Mouse (Mus musculus): Measurements from ENCODE around the gene Dctn5. TPM values are rescaled to one million over a fixed set of nuclear protein-coding genes. Genes with fewer than 3 reads are reported as not detected.

Dctn5 gene
- total RNA-seq, 1 experiment from 2014 or later = 61.3 TPM

GRCm38 (mm10) chr7:122158488-122158887, 25.6 kb downstream of the Dctn5 start:
- ATAC-seq (replicated peaks; ENCODE audit: insufficient number of reproducible peaks, low FRiP score, low TSS enrichment, poor library complexity, severe bottlenecking) = no peak

DNA sequence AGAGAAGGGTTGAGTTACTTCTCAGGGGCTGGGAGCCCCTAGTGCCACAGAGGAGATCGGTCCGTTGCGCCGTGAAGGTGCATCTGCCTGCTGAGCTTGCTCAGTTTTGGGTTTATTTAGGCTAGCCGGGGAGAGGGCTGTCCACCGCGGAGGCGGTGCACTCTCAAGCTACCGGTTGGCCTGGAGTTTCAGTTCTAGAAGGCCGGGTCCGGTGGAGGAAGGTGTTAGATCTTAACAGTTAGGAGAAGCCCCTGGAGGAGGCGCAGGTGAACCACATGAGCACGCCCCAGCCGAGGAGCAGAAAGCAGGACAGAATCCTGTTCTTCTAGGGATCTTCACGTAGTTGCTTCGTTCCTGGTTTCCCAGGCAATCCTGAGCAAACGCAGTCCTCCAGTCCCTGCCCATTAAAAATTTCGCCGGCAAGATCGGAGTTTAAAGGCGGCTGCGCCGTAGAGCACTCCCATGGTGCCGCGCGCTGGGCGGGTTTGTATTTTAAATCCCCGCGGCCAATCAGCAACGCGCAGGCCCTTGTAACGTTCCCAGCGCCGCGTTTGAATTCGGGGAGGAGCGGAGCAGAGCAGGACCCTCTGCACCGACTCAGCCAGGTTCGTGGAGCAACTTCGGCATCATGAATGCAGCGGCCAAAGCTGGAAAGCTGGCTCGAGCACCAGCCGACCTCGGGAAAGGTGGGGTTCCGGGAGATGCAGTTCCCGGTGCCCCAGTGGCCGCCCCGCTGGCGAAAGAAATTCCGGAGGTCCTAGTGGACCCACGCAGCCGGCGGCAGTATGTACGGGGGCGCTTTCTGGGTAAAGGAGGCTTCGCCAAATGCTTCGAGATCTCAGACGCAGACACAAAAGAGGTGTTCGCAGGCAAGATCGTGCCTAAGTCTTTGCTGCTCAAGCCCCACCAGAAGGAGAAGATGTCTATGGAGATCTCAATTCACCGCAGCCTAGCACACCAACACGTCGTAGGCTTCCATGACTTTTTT, 26.4 kb downstream of the Dctn5 start, which contains the start of gene Plk1:
TSS of gene Plk1 (plus strand) at position 525 of the 988 bp plus-strand sequence.
- peak; percentile 63 for ATAC-seq (replicated peaks; ENCODE audit: insufficient number of reproducible peaks, low FRiP score, low TSS enrichment, poor library complexity, severe bottlenecking)

DNA sequence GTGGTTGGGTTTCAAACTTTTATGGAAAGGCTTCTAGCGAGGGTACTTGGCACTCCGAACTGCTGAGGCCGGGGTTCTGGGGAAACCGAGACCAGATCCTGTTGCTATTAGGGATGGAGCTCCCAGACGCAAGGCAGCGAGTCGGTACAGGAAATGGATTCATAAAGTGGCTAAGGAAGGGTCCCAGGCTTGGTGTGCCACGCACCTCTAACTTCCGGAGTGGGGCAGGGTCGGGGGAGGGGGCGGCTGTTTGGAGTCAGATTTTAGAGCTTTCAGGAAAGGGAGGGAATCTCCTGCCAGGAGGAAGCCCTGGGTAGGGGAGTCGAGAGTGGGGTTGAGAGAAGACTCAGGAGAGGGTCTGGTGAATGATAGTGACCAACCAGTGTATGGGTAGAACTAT, 27.2 kb downstream of the Dctn5 start:
- ATAC-seq (replicated peaks; ENCODE audit: insufficient number of reproducible peaks, low FRiP score, low TSS enrichment, poor library complexity, severe bottlenecking) = no peak

GRCm38 (mm10) chr7:122163766-122164165, 30.9 kb downstream of the Dctn5 start:
- ATAC-seq (replicated peaks; ENCODE audit: insufficient number of reproducible peaks, low FRiP score, low TSS enrichment, poor library complexity, severe bottlenecking) = no peak

GRCm38 (mm10) chr7:122167203-122167602, 34.4 kb downstream of the Dctn5 start:
- ATAC-seq (replicated peaks; ENCODE audit: insufficient number of reproducible peaks, low FRiP score, low TSS enrichment, poor library complexity, severe bottlenecking) = no peak

DNA sequence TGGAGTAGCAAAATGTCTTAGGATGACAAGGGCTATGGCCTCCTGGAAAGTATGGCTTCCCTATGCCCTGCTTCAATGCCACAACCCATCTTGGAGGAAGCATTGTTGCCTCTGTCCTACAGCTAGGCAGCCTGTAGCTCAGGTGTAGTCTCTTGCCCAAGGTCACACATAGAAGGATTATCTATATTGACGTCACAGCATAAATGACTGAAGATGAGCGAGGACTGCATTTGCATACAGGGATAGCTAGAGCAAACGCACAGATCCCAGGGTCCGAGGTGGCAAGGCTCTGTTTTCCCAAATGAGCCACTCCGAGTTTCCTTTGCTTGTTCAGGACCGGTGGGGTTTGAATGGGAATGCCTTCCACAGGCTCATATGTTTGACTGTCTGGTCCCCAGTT, 37.9 kb downstream of the Dctn5 start:
- ATAC-seq (replicated peaks; ENCODE audit: insufficient number of reproducible peaks, low FRiP score, low TSS enrichment, poor library complexity, severe bottlenecking) = no peak

- no peak for ATAC-seq (replicated peaks; ENCODE audit: insufficient number of reproducible peaks, low FRiP score, low TSS enrichment, poor library complexity, severe bottlenecking)
Observed at GRCm38 (mm10) chr7:122171613-122172012, 38.8 kb downstream of the Dctn5 start.

- ATAC-seq (replicated peaks; ENCODE audit: insufficient number of reproducible peaks, low FRiP score, low TSS enrichment, poor library complexity, severe bottlenecking) = no peak
Observed at GRCm38 (mm10) chr7:122180720-122181119, 47.9 kb downstream of the Dctn5 start.

- no peak for ATAC-seq (replicated peaks; ENCODE audit: insufficient number of reproducible peaks, low FRiP score, low TSS enrichment, poor library complexity, severe bottlenecking)
Observed at GRCm38 (mm10) chr7:122184569-122184968, 51.7 kb downstream of the Dctn5 start.

GRCm38 (mm10) chr7:122186043-122186442, 53.2 kb downstream of the Dctn5 start, which contains the start of gene Ern2:
Gene Ern2, minus strand, starts transcription at chr7:122186207.
- ATAC-seq (replicated peaks; ENCODE audit: insufficient number of reproducible peaks, low FRiP score, low TSS enrichment, poor library complexity, severe bottlenecking) = no peak

GRCm38 (mm10) chr7:122189484-122189883, 56.6 kb downstream of the Dctn5 start:
- peak; percentile 79 for ATAC-seq (replicated peaks; ENCODE audit: insufficient number of reproducible peaks, low FRiP score, low TSS enrichment, poor library complexity, severe bottlenecking)

GRCm38 (mm10) chr7:122191097-122191496, 58.3 kb downstream of the Dctn5 start:
- no peak for ATAC-seq (replicated peaks; ENCODE audit: insufficient number of reproducible peaks, low FRiP score, low TSS enrichment, poor library complexity, severe bottlenecking)

DNA sequence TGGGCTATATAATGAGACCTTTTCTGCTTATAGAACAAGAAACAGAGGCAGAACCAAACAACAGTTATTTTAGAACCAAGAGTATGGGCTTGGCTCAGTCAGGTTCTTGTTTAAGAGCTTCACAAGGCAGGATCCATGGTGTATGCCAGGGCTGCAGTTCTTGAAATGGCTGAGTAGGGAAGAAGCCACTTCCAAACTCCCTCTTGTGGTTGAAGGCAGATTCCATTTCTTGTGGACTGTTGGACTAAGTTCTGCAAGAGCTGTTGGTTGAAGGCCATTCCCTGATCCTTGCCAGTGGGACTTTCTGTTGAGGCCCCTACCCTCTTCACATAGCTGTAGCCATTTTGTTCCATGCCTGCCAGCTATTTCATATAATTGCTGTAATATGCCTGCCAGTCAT, 61.1 kb downstream of the Dctn5 start:
- no peak for ATAC-seq (replicated peaks; ENCODE audit: insufficient number of reproducible peaks, low FRiP score, low TSS enrichment, poor library complexity, severe bottlenecking)

DNA sequence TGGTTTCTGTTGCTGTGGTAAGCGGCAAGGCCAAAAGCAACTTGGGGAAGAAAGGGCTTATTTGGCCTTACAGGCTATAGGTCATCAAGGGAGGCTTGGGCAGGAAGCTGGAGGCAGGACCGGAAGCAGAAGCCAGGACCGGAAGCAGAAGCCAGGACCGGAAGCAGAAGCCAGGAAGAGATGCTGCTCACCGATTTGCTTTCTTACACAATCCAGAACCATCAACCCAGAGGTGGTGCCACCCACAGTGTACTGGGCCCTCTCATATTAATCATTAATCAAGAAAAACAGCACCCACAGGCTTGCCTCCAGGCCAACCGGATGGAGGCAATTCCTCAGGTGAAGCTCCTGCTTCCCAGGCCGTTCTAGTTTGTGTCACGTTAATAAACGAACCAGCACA, 63.9 kb downstream of the Dctn5 start:
- peak; percentile 52; the same call in 1 of the 2 replicates for ATAC-seq (replicated peaks; ENCODE audit: insufficient number of reproducible peaks, low FRiP score, low TSS enrichment, poor library complexity, severe bottlenecking)

DNA sequence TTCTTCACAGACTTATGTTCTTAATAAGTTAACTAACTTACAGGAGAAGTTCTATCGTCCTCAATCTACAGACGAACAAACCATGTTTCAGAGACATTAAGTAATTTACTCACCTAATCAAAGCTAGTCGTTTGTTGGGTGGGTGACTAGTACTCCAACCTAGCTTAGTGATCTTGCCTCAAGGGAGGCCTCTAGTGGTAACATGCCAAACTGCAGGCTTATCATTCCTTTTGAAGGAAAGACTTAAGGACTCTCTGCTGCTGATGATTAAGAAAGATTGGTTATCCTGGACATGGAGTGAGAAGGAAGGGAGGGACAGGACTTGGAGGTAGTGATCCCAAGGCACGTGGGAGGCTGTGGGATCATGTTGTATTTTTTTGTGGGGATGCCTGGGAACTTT, 64.5 kb downstream of the Dctn5 start:
- ATAC-seq (replicated peaks; ENCODE audit: insufficient number of reproducible peaks, low FRiP score, low TSS enrichment, poor library complexity, severe bottlenecking) = peak; percentile 73

Other genes starting within 250 kb of the Dctn5 start
- gene Cog7, start 151.3 kb upstream of the Dctn5 start, total RNA-seq (2017) = 10.6 to 15.1 TPM (median 14.6 TPM) in 3 replicates
- gene Gga2, start 111.8 kb upstream of the Dctn5 start, total RNA-seq (2017) = 6.1 to 7.8 TPM (median 7.4 TPM) in 3 replicates
- 24.5 to 31.7 TPM (median 31.1 TPM) in 3 replicates for gene Ubfd1, start 65.9 kb upstream of the Dctn5 start, total RNA-seq (2017)
- 3.5 to 4.4 TPM (median 3.8 TPM) in 3 replicates for gene Ears2, start 65.8 kb upstream of the Dctn5 start, total RNA-seq (2017)
- 15.4 to 65.3 TPM (median 30.7 TPM) in 3 replicates for gene Ndufab1, start 31.2 kb upstream of the Dctn5 start, total RNA-seq (2017)
- 1.8 to 10.1 TPM (median 5.8 TPM) in 3 replicates for gene Palb2, start 56 bp upstream of the Dctn5 start, total RNA-seq (2017)
- gene Plk1, start 26.4 kb downstream of the Dctn5 start, total RNA-seq (2017) = 0.21 to 0.68 TPM in 2 of 3 replicates, not detected in the other
- gene Ern2, start 53.2 kb downstream of the Dctn5 start, total RNA-seq (2017) = not detected in 3 replicates
- not detected in 3 replicates for gene Chp2, start 86.5 kb downstream of the Dctn5 start, total RNA-seq (2017)
- 197 to 314 TPM (median 249 TPM) in 3 replicates for gene Prkcb, start 155.7 kb downstream of the Dctn5 start, total RNA-seq (2017)

Data from monocyte, adult 5-6 weeks (primary cell).